Mouse (Mus musculus) gastrocnemius, adult 2 months (tissue): ENCODE results near the gene Gnb5. TPM values are rescaled to one million over a fixed set of nuclear protein-coding genes. Genes with fewer than 3 reads are reported as not detected.
A peak's percentile ranks its signal among the peaks of the same experiment; 100 is the strongest.

Experiments
- DNase-seq: peaks from one replicate; pipeline ENCODE4 v3.0.0; 2022
- H3K27ac ChIP-seq: fragments of 200-600 bp; 2 replicates; pipeline ENCODE4 v1.8.1; 2022; ENCODE audit warnings: mild to moderate bottlenecking
- H3K4me3 ChIP-seq: fragments of 200-600 bp; 2 replicates; pipeline ENCODE4 v1.8.1; 2022; ENCODE audit warnings: mild to moderate bottlenecking, moderate library complexity
- CTCF ChIP-seq: fragments of 200-600 bp; IDR thresholded peaks from 2 replicates; pipeline ENCODE4 v1.8.1; 2022; ENCODE audit warnings: antibody characterized with exemption, mild to moderate bottlenecking, moderate library complexity
- intact Hi-C: fragments of 180-260 bp; cut with DNase I; formaldehyde crosslinking; loops from one replicate; pipeline ENCODE4 v1.15.1; 2025
- long read RNA-seq, 2 experiments: library from polyadenylated mRNA; stranded (forward); transcript quantifications; one replicate each; pipeline ENCODE4 v2.0.0; 2021
- total RNA-seq, 2 experiments: library from RNA; stranded (reverse); gene quantifications; 2 replicates each; pipeline ENCODE4 v1.2.3; 2021

Gnb5 gene
- total RNA-seq = 10 to 100 TPM in 1 of 2 experiments, 1 to 10 TPM in 1; 7.6 to 15.4 TPM
- long read RNA-seq, experiment 1, transcript Gnb5-206 (11 exons, 2,105 nt) = major isoform, 33 of 34 reads
- long read RNA-seq, experiment 1, partial matches to known transcripts = 1 of 34 reads
- long read RNA-seq, experiment 1, other reads (novel, unspliced or antisense) = 0 of 34 reads
- long read RNA-seq, experiment 2, transcript Gnb5-206 (11 exons, 2,105 nt) = major isoform, 21 of 22 reads
- long read RNA-seq, experiment 2, partial matches to known transcripts = 1 of 22 reads
- long read RNA-seq, experiment 2, other reads (novel, unspliced or antisense) = 0 of 22 reads

DNA sequence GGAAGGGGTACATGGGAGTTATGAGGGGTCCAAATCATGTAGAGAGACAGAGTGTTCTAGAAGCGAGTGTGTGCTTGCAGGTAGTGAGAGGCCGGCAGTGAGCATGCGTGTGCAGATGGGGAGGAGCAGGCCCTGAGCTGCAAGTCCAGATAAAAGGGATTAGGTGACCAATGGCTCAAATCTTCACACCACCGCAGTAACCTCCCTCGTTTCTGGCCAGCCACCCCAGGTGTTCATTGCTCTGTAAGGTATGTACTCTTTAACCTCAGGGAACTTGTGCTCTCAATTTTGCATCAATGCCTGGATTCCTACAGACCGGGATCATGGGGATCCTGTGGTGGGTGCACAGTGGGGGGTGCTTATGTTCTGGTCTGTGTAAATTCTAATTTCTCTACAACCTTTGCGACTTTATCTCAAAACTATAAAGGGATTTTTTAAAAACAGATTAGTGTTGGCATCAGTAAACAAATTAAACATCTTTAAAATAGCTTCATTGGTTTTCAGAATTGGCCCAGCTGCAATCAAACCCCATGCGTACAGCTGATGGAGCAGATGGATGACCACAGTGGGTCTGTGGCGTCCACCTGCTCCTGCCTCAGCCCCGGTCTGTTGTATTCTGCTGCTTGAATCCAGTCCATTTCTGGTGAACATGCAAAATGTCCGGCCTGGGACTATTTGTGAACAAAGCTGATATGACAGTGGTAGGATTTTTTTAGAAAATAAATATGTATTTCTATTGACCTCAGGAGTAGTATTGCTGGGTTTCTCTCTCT, at the start of gene Gnb5:
Gnb5 (plus strand) TSS at position 163 of the 773 bp plus-strand sequence.
- intact Hi-C loops = no loop called here
- Histone ChIP-seq H3K27ac (no peak within 1 kb of the TSS), H3K4me3 (no peak within 1 kb of the TSS)
- DNase-seq = no peak
- TF ChIP-seq CTCF = no peak

DNA sequence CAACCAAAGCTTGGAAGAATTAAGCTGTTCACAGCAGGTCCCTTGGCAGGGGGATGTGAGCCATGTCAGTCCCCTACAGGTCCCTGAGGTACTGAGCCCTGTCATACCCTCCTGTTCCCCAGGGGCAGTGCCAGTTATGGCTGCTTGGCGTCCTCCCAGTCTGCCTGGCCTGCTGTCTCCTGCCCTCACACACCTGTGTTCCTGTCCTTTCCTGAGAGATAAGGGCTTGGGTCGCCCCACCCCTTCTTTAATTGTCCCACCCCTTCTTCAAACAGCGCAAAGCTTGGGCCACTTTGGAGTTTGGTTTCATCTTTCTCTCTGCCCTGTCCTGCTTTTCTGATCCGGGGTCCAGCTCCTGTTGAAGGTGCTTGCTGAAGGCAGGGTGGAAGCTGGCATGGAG, 47.3 kb upstream of the Gnb5 start:
- peak overlapping the region; percentile 67; the same call in 1 of the 2 replicates for H3K27ac ChIP-seq
- H3K4me3 ChIP-seq = no peak overlapping the region
- intact Hi-C loops = no loop called here
- no peak for TF ChIP-seq CTCF
- no peak for DNase-seq

DNA sequence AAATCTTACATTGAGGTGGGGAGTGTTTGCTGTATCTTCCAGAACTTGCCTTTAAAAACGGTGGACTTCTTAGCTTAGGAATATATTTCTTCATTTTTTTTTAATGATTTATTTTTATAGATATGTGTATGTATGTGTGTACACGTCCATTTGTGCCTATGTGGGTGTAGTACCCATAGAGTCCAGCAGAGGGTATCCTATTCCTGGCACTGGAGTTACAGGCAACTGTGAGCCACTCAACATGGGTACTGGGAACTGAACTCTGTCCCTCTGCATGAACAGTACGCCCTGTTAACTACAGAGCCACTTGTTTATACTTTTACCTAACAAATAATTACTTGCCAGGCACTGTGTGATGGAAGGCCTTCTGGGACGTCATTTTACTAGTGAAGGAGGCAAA, 46.4 kb upstream of the Gnb5 start:
- H3K4me3 ChIP-seq = no peak overlapping the region
- intact Hi-C loops = loop anchor here (5.0 kb wide), 1 partner anchor 32 kb away; no protein-coding TSS in a partner anchor
- TF ChIP-seq CTCF = peak; percentile 48
- H3K27ac ChIP-seq = no peak overlapping the region
- no peak for DNase-seq

GRCm38 (mm10) chr9:75261332-75261872, 44.7 kb upstream of the Gnb5 start:
- TF ChIP-seq CTCF = no peak
- Histone ChIP-seq H3K4me3 (no peak overlapping the region), H3K27ac (no peak overlapping the region)
- intact Hi-C loops = loop anchor here (5.0 kb wide), 1 partner anchor 34 kb away; no protein-coding TSS in a partner anchor
- DNase-seq = no peak

DNA sequence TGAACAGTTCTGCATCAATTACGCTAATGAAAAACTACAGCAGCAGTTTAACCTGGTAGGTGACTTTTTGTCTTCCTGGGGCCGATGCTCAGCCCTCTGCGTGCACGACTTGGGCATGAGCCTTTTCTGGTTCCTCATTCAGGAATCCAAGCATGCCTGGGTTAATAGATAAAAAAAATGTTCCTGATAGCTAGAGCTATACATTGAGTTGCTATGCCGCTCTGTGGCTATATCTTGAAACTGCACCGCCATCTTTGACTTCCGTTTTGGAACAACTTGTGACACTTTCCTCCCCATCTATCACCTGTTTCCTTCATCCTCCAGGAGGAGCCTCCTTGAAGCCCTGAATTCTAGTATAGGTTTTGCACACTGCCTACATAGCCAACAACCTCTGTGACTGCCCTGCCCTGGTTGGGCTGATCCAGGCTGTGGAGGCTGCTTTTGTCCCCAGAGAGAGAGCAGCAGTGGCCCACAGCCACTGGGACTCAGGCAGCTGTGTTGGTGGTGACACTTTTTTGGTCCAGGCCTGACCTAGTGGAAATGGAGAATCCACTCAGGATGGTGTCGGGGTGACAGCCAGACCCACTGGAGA, 43.8 kb upstream of the Gnb5 start:
- intact Hi-C loops = loop anchor here (5.0 kb wide), 1 partner anchor 35 kb away; no protein-coding TSS in a partner anchor
- Histone ChIP-seq H3K4me3 (no peak overlapping the region), H3K27ac (no peak overlapping the region)
- DNase-seq = no peak
- no peak for TF ChIP-seq CTCF

DNA sequence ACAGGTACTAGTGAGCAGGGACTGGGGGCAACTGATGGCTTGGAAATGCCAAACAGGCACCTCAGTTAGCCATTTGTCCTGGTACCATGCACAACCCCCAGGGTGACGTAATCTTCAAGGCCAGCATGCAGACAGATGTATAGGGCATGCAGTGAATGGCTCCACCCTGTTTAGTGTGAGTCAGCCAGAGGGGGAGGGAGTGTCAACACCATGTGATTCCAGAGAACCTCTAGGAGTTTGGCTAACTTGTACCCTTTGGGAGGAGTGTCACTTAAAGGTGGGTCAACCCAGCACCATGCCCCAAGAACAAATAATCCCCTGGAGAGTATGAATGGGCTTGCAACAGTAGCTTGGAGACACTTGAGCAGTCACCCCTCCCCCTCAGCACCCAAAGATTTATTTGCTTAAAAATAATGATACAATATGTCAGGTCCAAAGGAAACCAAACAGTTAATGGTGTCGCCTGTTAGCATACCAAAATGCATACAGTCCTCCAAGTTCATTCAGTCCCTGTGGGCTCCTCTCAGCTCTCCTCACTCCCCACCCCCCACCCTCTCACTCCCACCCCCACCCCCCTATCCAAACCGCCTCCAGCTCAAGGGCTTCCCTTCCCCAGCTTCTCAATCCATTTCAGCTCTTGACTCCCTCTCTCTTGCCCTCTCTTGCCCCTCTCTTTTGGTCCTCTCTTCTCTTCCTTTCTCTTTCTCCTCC, 41.9 kb upstream of the Gnb5 start:
- no peak for DNase-seq
- intact Hi-C loops = loop anchor here (5.0 kb wide), 1 partner anchor 37 kb away; no protein-coding TSS in a partner anchor
- Histone ChIP-seq H3K4me3 (no peak overlapping the region), H3K27ac (no peak overlapping the region)
- no peak for TF ChIP-seq CTCF

DNA sequence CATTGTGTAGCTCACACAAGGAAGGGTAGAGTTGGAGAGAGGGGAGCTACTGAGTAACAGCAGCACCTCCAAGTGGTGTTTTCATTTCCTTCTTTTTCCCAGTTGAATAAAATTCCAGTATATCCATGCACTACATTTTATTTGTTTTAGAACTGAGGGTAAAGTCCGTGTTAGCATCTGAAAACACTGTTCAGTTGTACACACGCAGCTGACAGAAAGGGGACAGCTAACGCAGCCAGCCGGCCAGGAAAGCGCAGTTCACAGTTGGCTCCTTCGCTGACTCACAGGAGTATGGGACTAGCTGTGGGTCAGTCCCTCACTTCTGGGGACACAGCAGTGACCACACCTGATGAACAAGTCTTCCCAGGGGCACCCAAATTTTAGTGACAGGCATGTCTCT, 38.9 kb upstream of the Gnb5 start:
- TF ChIP-seq CTCF = no peak
- intact Hi-C loops = no loop called here
- Histone ChIP-seq H3K27ac (no peak overlapping the region), H3K4me3 (no peak overlapping the region)
- no peak for DNase-seq

DNA sequence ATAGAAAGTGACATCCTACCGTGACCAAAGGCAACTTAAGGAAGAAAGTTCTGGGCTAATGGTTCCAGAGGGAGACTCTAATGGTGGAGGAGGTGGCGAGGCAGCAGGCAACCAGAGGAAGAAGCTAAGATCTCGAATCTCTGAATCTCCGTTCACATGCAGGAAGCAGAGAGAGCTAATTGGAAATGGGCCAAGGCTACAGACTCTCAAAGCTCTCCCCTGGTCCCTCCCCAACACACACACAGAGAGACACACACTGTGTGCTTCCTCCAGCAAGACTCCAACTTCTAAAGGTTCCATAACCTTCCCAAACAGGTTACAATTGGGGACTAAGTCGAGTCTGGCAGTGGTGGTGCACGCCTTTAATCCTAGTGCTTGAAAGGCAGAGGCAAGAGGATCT, 35.7 kb upstream of the Gnb5 start:
- intact Hi-C loops = no loop called here
- H3K27ac ChIP-seq = no peak overlapping the region
- no peak for TF ChIP-seq CTCF
- H3K4me3 ChIP-seq = no peak overlapping the region
- no peak for DNase-seq

GRCm38 (mm10) chr9:75271539-75271938, 34.5 kb upstream of the Gnb5 start:
- no peak for DNase-seq
- intact Hi-C loops = no loop called here
- Histone ChIP-seq H3K4me3 (no peak overlapping the region), H3K27ac (no peak overlapping the region)
- no peak for TF ChIP-seq CTCF

DNA sequence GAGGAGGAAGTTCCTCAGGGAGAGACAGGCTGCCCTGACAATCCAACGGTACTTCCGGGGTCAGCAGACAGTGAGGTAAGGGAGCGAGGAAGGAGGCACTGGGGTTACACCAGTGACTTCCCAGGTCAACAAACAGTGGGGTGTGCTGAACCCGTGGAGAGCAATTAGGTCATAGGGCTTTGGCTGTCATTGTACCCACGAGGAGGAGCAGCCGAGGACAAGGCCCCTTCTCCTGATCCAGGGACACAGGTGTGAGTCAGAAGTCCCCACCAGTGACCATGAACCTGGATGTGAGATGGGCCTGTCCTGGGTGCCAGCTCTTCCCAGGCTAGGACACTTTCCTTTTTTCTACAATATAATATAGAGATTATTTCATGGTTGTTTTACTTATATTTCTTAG, 32.4 kb upstream of the Gnb5 start:
- no peak for DNase-seq
- no peak for TF ChIP-seq CTCF
- Histone ChIP-seq H3K27ac (no peak overlapping the region), H3K4me3 (no peak overlapping the region)
- intact Hi-C loops = no loop called here

DNA sequence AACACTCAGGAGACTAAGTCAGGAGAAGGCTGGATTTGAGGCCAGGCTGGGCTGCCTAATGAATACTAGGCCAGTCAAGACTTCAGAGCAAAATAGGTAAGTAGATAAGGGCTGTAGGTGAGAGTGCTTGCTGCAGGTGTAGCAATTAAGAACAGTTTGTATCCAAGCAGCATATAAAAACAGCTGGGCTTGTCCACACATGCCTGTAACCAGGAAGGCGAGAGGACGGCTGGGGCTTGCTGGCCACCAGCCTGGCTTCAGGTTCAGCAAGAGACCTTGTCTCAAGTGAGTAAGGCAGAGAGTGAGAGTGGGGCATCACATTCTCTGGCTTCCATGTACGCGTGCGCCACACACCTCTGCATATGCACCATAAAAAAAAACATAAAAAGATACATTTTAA, 31.6 kb upstream of the Gnb5 start:
- H3K27ac ChIP-seq = no peak overlapping the region
- H3K4me3 ChIP-seq = no peak overlapping the region
- intact Hi-C loops = no loop called here
- no peak for TF ChIP-seq CTCF
- DNase-seq = no peak

GRCm38 (mm10) chr9:75275051-75275450, 31.0 kb upstream of the Gnb5 start:
- intact Hi-C loops = no loop called here
- TF ChIP-seq CTCF = peak; percentile 29; the same call in 1 of the 2 replicates
- Histone ChIP-seq H3K4me3 (no peak overlapping the region), H3K27ac (no peak overlapping the region)
- no peak for DNase-seq
